Mouse (Mus musculus): ENCODE measurements at regions not wholly inside any gene's neighbourhood (a gene's known extent, or its start where the extent isn't known, plus 50 kb on each side); places are given as distances from the start of the nearest gene placed in this dataset.

DNA sequence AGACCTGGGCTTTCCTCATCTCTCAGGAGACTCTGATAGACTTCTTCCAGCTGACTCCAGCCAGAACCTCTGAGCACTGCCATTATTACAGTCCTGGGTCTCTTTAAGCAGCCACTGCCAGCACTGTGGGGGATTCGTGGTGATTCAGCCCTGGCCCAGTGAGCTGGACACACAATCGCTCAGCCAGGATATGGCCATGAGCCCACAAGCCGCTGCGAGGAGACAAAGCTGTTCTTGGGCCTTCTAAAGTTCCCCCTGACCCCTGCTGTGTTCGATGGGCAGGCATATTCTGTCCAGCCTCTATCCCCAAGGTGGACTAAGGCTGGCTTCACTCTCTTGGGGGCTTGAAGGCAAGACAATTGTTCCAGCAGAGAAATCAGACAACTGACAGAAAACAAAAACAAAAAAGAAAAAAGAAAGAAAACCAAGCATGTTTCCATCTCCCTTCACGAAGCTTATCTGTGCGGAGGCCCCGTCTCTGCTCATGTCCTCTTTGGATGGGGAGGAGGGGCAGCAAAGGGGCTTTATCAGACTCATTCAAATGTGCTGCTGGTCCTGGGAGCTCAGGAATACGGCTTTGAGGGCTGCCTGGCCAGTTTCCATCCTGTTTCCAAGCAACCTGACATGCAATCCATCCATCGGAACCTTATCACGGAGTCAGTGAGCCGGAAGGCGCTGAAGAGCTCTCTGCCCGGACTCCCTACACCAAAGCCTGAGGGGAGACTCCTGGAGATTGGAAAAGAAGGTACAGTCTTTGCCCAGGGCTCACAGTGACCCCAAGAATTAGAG lies 362.0 kb downstream of the Sox9 start:
- Histone ChIP-seq H3K27ac (ENCODE audit: insufficient read depth, low read length) (0 out of 2 replicates have a peak overlapping the region, but pooled peaks have one; percentile 1), H3K4me1 (ENCODE audit: control insufficient read depth, insufficient read depth, low read length) (peaks cover 39% of the 10 kb centered on the region), H3K4me3 (replicated peaks; ENCODE audit: insufficient read depth, low read depth, low read length) (no peak overlapping the region), H3K27me3 (ENCODE audit: control insufficient read depth, insufficient read depth, low read length) (no peaks in the 10 kb centered on the region)
- no peak for TF ChIP-seq CTCF (IDR thresholded peaks at IDR 0.05; ENCODE audit: borderline replicate concordance, insufficient read depth, low read depth, low read length)
- TF ChIP-seq POLR2A (IDR thresholded peaks at IDR 0.05; ENCODE audit: borderline replicate concordance, insufficient read depth, low read length): no peak
- WGBS: 20% methylated on average over 14 of the region's 14 CpGs
- peak; percentile 73 to 87 for DNase-seq

DNA sequence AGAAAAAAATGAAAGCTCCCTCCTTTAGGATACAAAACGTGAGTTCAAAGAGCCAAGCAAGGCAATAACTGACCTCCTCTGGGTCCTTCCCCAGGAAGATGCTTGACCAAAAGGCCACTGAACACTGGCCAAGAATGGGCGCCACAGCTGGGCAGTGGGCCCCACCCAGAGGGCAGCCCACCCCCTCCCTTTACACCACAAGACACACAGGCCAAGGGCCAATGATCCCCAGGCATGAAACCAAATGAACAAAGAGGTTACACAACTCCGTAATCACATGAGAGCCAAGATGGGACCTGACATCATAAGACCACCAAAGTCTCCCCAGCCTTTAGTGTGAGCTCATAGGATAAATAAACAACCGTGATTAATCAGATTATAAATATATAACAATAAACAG lies 363.7 kb downstream of the Sox9 start:
- peaks cover 33% of the 10 kb centered on the region for H3K4me1 ChIP-seq (ENCODE audit: control insufficient read depth, insufficient read depth, low read length)
- no peak overlapping the region for H3K27ac ChIP-seq (ENCODE audit: insufficient read depth, low read length)
- WGBS: 80% methylated on average over 4 of the region's 4 CpGs
- no peak overlapping the region for H3K4me3 ChIP-seq (replicated peaks; ENCODE audit: insufficient read depth, low read depth, low read length)
- TF ChIP-seq CTCF (IDR thresholded peaks at IDR 0.05; ENCODE audit: borderline replicate concordance, insufficient read depth, low read depth, low read length): no peak
- no peak for TF ChIP-seq POLR2A (IDR thresholded peaks at IDR 0.05; ENCODE audit: borderline replicate concordance, insufficient read depth, low read length)
- H3K27me3 ChIP-seq (ENCODE audit: control insufficient read depth, insufficient read depth, low read length): no peaks in the 10 kb centered on the region
- DNase-seq: no peak

DNA sequence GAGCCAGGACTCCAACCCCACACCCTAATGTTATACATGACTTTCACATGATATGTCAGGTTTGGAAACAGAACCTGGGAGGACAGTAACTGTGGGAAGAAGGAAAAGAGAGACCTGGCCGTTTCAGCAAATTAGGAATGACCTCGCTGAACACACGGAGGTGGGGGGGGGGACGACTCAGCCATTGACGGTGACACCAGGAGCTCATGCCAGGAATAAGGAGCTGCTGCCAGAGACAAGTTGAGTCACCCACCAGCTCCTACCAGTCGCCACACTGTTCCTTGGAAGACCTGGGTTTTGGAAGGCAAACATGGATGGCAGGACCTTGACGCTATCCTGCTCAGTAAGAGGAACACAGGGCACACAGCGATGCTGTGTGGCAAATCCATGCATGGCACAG lies 364.7 kb downstream of the Sox9 start:
- Histone ChIP-seq H3K27me3 (ENCODE audit: control insufficient read depth, insufficient read depth, low read length) (no peaks in the 10 kb centered on the region), H3K4me3 (replicated peaks; ENCODE audit: insufficient read depth, low read depth, low read length) (no peak overlapping the region), H3K4me1 (ENCODE audit: control insufficient read depth, insufficient read depth, low read length) (peaks cover 33% of the 10 kb centered on the region), H3K27ac (ENCODE audit: insufficient read depth, low read length) (no peak overlapping the region)
- WGBS: 48% methylated on average over 8 of the region's 8 CpGs
- TF ChIP-seq CTCF (IDR thresholded peaks at IDR 0.05; ENCODE audit: borderline replicate concordance, insufficient read depth, low read depth, low read length) (no peak), POLR2A (IDR thresholded peaks at IDR 0.05; ENCODE audit: borderline replicate concordance, insufficient read depth, low read length) (no peak)
- DNase-seq: no peak

DNA sequence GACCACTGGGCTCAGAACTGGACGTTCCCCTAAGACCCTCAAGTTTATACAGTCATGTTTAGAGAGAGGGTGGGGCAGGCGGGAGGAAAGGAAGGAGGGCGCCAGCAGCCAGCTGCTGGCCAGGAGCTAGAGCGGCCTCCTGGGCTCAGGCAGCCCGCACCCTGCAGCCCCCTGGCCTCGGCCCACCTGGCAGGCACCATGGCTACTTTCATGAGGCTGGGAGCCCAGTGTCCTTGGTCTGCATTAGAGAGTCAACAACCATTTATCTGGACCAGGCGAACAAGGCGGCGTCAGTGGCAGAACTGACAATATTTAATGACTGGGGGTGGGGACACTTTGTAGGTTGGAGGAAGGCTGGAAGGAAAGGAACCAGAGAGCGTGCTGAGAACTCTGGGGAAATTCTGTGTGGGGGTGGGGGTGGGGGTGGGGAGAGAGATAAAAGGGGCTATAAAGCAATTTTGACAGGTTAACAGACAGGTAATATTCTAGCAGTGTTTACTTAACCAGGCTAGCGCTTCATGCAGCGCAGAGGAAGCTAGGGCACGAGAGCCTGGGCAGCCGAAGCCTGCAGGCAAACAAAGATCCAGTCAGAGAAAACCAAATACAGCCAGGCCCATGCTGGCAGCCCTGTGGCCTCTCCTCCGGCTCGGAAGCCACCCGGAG lies 365.6 kb downstream of the Sox9 start:
- no peaks in the 10 kb centered on the region for H3K27me3 ChIP-seq (ENCODE audit: control insufficient read depth, insufficient read depth, low read length)
- peak in 1 of 2 experiments; percentile 29 for DNase-seq
- no peak for TF ChIP-seq CTCF (IDR thresholded peaks at IDR 0.05; ENCODE audit: borderline replicate concordance, insufficient read depth, low read depth, low read length)
- WGBS: 58% methylated on average over 17 of the region's 17 CpGs
- peaks cover 33% of the 10 kb centered on the region for H3K4me1 ChIP-seq (ENCODE audit: control insufficient read depth, insufficient read depth, low read length)
- 0 out of 2 replicates have a peak overlapping the region, but pooled peaks have one; percentile 2 for H3K27ac ChIP-seq (ENCODE audit: insufficient read depth, low read length)
- no peak overlapping the region for H3K4me3 ChIP-seq (replicated peaks; ENCODE audit: insufficient read depth, low read depth, low read length)

DNA sequence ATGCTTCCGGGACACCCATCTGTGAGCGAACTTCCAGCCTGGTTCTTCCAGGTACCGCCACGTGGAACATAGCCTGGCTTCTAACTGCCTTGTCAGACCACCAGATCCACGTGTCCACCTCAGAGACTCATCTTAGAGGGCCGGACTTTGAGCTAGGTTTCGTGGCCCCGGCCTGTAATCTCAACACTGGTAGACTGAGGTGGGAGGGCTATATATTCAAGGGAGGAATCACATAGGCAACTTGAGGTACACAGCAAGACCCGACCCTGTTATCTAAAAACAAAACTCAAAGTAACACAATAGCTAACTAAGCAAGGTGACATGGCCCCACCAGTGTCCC lies 366.1 kb downstream of the Sox9 start:
- no peak overlapping the region for H3K4me3 ChIP-seq (replicated peaks; ENCODE audit: insufficient read depth, low read depth, low read length)
- H3K27me3 ChIP-seq (ENCODE audit: control insufficient read depth, insufficient read depth, low read length): no peaks in the 10 kb centered on the region
- H3K4me1 ChIP-seq (ENCODE audit: control insufficient read depth, insufficient read depth, low read length): peaks cover 29% of the 10 kb centered on the region
- no peak for DNase-seq
- WGBS: 60% methylated on average over 9 of the region's 9 CpGs
- 0 out of 2 replicates have a peak overlapping the region, but pooled peaks have one; percentile 2 for H3K27ac ChIP-seq (ENCODE audit: insufficient read depth, low read length)
- no peak for TF ChIP-seq CTCF (IDR thresholded peaks at IDR 0.05; ENCODE audit: borderline replicate concordance, insufficient read depth, low read depth, low read length)
- TF ChIP-seq POLR2A (IDR thresholded peaks at IDR 0.05; ENCODE audit: borderline replicate concordance, insufficient read depth, low read length): no peak

DNA sequence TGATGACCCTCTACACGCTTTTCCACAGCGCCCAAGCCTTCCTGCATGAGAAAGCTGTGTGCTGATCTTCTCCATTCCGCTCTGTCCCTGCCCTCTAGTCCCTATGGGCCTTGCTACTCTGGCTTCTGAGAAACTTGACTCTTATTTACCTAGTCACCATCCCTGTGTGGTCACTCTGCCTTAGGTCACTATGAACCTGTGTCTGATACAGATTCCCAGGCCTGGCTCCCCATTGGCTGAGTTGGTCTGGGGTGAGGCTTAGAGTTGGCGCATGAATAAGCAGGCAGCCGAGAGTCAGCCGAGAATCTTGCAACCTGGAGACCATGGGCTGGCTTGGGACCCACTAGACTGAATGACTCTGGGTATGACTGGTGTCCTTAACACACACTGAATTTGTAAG lies 373.5 kb downstream of the Sox9 start:
- WGBS: 92% methylated on average over 6 of the region's 6 CpGs
- no peak overlapping the region for H3K4me3 ChIP-seq (replicated peaks; ENCODE audit: insufficient read depth, low read depth, low read length)
- TF ChIP-seq CTCF (IDR thresholded peaks at IDR 0.05; ENCODE audit: borderline replicate concordance, insufficient read depth, low read depth, low read length): no peak
- no peak overlapping the region for H3K27ac ChIP-seq (ENCODE audit: insufficient read depth, low read length)
- no peaks in the 10 kb centered on the region for H3K27me3 ChIP-seq (ENCODE audit: control insufficient read depth, insufficient read depth, low read length)
- no peak for DNase-seq
- no peaks in the 10 kb centered on the region; the same call in 1 of the 2 replicates for H3K4me1 ChIP-seq (ENCODE audit: control insufficient read depth, insufficient read depth, low read length)

DNA sequence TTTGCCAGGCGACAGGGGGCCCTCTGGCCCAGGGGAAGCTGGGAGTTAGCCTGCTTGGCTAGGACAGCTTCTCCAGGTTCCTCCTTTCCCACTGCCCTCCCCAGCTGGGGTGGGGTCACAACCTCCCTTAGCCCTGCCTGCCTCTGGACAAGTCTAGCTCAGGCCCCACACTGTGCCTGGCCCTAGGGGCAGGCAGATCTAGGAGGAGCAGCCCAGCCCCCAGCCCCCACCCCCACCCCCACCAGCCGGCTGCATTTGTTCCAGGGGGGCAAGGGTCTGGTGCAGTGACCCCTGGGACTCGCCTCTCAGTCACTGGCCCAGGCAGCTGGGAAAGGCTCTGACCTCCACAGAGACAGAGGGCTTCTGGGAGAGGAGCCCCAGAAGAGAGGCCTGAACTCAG lies 381.9 kb downstream of the Sox9 start:
- DNase-seq: no peak
- no peak overlapping the region for H3K27ac ChIP-seq (ENCODE audit: insufficient read depth, low read length)
- WGBS: 69% methylated on average over 3 of the region's 3 CpGs
- peaks cover 9% of the 10 kb centered on the region; the same call in 1 of the 2 replicates for H3K4me1 ChIP-seq (ENCODE audit: control insufficient read depth, insufficient read depth, low read length)
- no peak overlapping the region for H3K4me3 ChIP-seq (replicated peaks; ENCODE audit: insufficient read depth, low read depth, low read length)
- H3K27me3 ChIP-seq (ENCODE audit: control insufficient read depth, insufficient read depth, low read length): no peaks in the 10 kb centered on the region
- TF ChIP-seq POLR2A (IDR thresholded peaks at IDR 0.05; ENCODE audit: borderline replicate concordance, insufficient read depth, low read length): no peak
- TF ChIP-seq CTCF (IDR thresholded peaks at IDR 0.05; ENCODE audit: borderline replicate concordance, insufficient read depth, low read depth, low read length): no peak

DNA sequence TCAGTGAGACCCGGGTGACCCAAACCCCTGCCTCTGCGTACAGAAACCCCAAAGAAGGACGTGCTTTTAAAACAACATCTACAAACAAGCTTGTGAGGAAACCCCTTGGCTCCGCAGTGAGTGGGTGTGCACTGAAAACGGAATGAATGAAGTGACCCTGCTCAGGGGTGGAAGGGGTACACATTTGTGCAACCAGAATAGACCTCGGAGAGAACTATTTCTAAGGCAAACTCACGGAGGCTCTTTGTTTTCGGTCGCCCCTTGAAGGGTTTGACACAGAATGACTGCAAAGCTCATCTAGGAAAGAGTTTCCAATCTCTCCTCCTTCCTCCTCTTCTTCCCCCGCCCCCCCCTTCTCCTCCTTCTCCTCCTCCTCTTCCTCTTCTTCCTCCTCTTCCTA lies 382.5 kb downstream of the Sox9 start:
- H3K4me3 ChIP-seq (replicated peaks; ENCODE audit: insufficient read depth, low read depth, low read length): no peak overlapping the region
- no peaks in the 10 kb centered on the region for H3K27me3 ChIP-seq (ENCODE audit: control insufficient read depth, insufficient read depth, low read length)
- no peak for DNase-seq
- H3K4me1 ChIP-seq (ENCODE audit: control insufficient read depth, insufficient read depth, low read length): peaks cover 9% of the 10 kb centered on the region; the same call in 1 of the 2 replicates
- no peak overlapping the region for H3K27ac ChIP-seq (ENCODE audit: insufficient read depth, low read length)
- no peak for TF ChIP-seq CTCF (IDR thresholded peaks at IDR 0.05; ENCODE audit: borderline replicate concordance, insufficient read depth, low read depth, low read length)
- no peak for TF ChIP-seq POLR2A (IDR thresholded peaks at IDR 0.05; ENCODE audit: borderline replicate concordance, insufficient read depth, low read length)
- WGBS: 51% methylated on average over 10 of the region's 10 CpGs

Data from cerebellum, adult 2 months (tissue).